Mouse (Mus musculus) adrenal gland, postnatal 25 days (tissue): ENCODE data around the gene Rims3. TPM values are rescaled to one million over a fixed set of nuclear protein-coding genes. Genes with fewer than 3 reads are reported as not detected.

Experiments
- microRNA-seq, 2 experiments: library from miRNA; unstranded; fragments of <30 nt; microRNA quantifications; one replicate each; pipeline ENCODE4 v1.2.0; 2021
- total RNA-seq: library from RNA; stranded (reverse); gene quantifications from 2 replicates; pipeline ENCODE4 v1.2.3, GENCODE M21; 2021

Rims3 gene
- total RNA-seq, 1 experiment from 2014 or later: 11.1 TPM

Small RNAs within 50 kb of the gene (microRNA-seq; reads per million reads assigned to microRNA genes)
- 0 reads per million in 2 experiments for gene Gm23936

Other genes with a start within 250 kb of the Rims3 start
- gene Cited4, start 188.2 kb upstream of the Rims3 start, total RNA-seq: 61.7 and 80.0 TPM in 2 replicates
- 1.5 and 2.0 TPM in 2 replicates for gene Kcnq4, start 106.2 kb upstream of the Rims3 start, total RNA-seq
- 62.8 and 68.9 TPM in 2 replicates for gene Nfyc, start 23.2 kb upstream of the Rims3 start, total RNA-seq
- 11.6 and 12.9 TPM in 2 replicates for gene Exo5, start 70.2 kb downstream of the Rims3 start, total RNA-seq
- 3.4 and 4.9 TPM in 2 replicates for gene Zfp69, start 96.9 kb downstream of the Rims3 start, total RNA-seq
- gene Smap2, start 162.4 kb downstream of the Rims3 start, total RNA-seq: 31.5 and 35.7 TPM in 2 replicates
- gene Col9a2, start 184.6 kb downstream of the Rims3 start, total RNA-seq: 0.46 and 0.71 TPM in 2 replicates
- gene Zmpste24, start 243.4 kb downstream of the Rims3 start, total RNA-seq: 46.9 and 52.1 TPM in 2 replicates